Mouse (Mus musculus) brain, embryonic 14.5 days (tissue): ENCODE results near the gene Cd2bp2. TPM values are rescaled to one million over a fixed set of nuclear protein-coding genes. Genes with fewer than 3 reads are reported as not detected.

Experiments
- DNase-seq: peaks from one replicate; pipeline ENCODE4 v3.0.0-alpha.2; 2011; ENCODE audit warnings: low read depth
- CTCF ChIP-seq: fragments of 200-500 bp; IDR thresholded peaks from 2 replicates; pipeline ENCODE4 v1.5.1; 2012; ENCODE audit warnings: inconsistent platforms, mild to moderate bottlenecking, moderate library complexity, borderline replicate concordance; ENCODE audit not compliant: insufficient read depth, insufficient read length; ENCODE audit errors: extremely low read depth
- POLR2A ChIP-seq: fragments of 200-500 bp; IDR thresholded peaks from 2 replicates; pipeline ENCODE4 v1.6.1; 2012; ENCODE audit warnings: mild to moderate bottlenecking, inconsistent platforms, borderline replicate concordance; ENCODE audit not compliant: poor library complexity, insufficient read depth, insufficient read length, severe bottlenecking; ENCODE audit errors: extremely low read depth
- polyA plus RNA-seq: library from polyadenylated mRNA; depleted of rRNA; stranded (reverse); fragments of >200 nt; gene quantifications from 2 replicates; pipeline ENCODE4 v1.2.3, GENCODE M21; 2012; rRNA removed

Cd2bp2 gene
- polyA plus RNA-seq, 1 experiment, result 117 TPM

GRCm38 (mm10) chr7:127146267-127146603 is 49.6 kb downstream of the Cd2bp2 start:
- no peak for TF ChIP-seq CTCF
- no peak for TF ChIP-seq POLR2A
- no peak for DNase-seq

- no peak for TF ChIP-seq POLR2A
- no peak for TF ChIP-seq CTCF
- DNase-seq, result no peak
Measured at GRCm38 (mm10) chr7:127145387-127146266, 50.2 kb downstream of the Cd2bp2 start.

GRCm38 (mm10) chr7:127144412-127144811 is 51.4 kb downstream of the Cd2bp2 start:
- no peak for DNase-seq

GRCm38 (mm10) chr7:127142666-127143065 is 53.2 kb downstream of the Cd2bp2 start:
- TF ChIP-seq CTCF, result no peak
- no peak for TF ChIP-seq POLR2A
- no peak for DNase-seq

More at GRCm38 (mm10) chr7:127144412-127144811, 51.4 kb downstream of the Cd2bp2 start:
- TF ChIP-seq POLR2A, result no peak
- TF ChIP-seq CTCF, result no peak

GRCm38 (mm10) chr7:127142214-127142613 is 53.6 kb downstream of the Cd2bp2 start:
- TF ChIP-seq CTCF (no peak), POLR2A (no peak)
- no peak for DNase-seq

Other genes with a start within 250 kb of the Cd2bp2 start
- 21.0 and 21.2 TPM in 2 replicates for gene Asphd1, start 246.5 kb downstream of the Cd2bp2 start, polyA plus RNA-seq
- gene Sez6l2, start 245.5 kb downstream of the Cd2bp2 start, polyA plus RNA-seq, result 84.2 and 129 TPM in 2 replicates
- gene Cdipt, start 220.1 kb downstream of the Cd2bp2 start, polyA plus RNA-seq, result 153 and 166 TPM in 2 replicates
- gene Cdiptos, start 220.0 kb downstream of the Cd2bp2 start, polyA plus RNA-seq, result 0.59 and 1.0 TPM in 2 replicates
- gene Mvp, start 181.4 kb downstream of the Cd2bp2 start, polyA plus RNA-seq, result 3.5 and 4.3 TPM in 2 replicates
- gene Pagr1b, start 179.6 kb downstream of the Cd2bp2 start, polyA plus RNA-seq, result 1.0 and 1.2 TPM in 2 replicates
- gene Pagr1a, start 178.7 kb downstream of the Cd2bp2 start, polyA plus RNA-seq, result 13.0 and 24.4 TPM in 2 replicates
- 77.9 and 87.6 TPM in 2 replicates for gene Gm42742, start 175.0 kb downstream of the Cd2bp2 start, polyA plus RNA-seq
- gene Prrt2, start 174.8 kb downstream of the Cd2bp2 start, polyA plus RNA-seq, result 71.4 and 81.2 TPM in 2 replicates
- 350 and 352 TPM in 2 replicates for gene Maz, start 169.0 kb downstream of the Cd2bp2 start, polyA plus RNA-seq
- gene Kif22, start 153.6 kb downstream of the Cd2bp2 start, polyA plus RNA-seq, result 25.5 and 42.0 TPM in 2 replicates
- 0.21 TPM in 1 of 2 replicates, not detected in the other for gene Zg16, start 108.7 kb downstream of the Cd2bp2 start, polyA plus RNA-seq
- gene AI467606, start 104.7 kb downstream of the Cd2bp2 start, polyA plus RNA-seq, result 1.5 and 2.1 TPM in 2 replicates
- 0.75 and 0.76 TPM in 2 replicates for gene Qprt, start 73.8 kb downstream of the Cd2bp2 start, polyA plus RNA-seq
- gene Spn, start 58.2 kb downstream of the Cd2bp2 start, polyA plus RNA-seq, result 0.09 and 0.10 TPM in 2 replicates
- 54.2 and 66.1 TPM in 2 replicates for gene Tbc1d10b, start 12.4 kb upstream of the Cd2bp2 start, polyA plus RNA-seq
- 5.8 and 8.9 TPM in 2 replicates for gene Mylpf, start 12.8 kb upstream of the Cd2bp2 start, polyA plus RNA-seq
- 38.5 and 38.9 TPM in 2 replicates for gene Zfp553, start 37.0 kb upstream of the Cd2bp2 start, polyA plus RNA-seq
- 19.4 and 22.6 TPM in 2 replicates for gene Sept1, start 37.1 kb upstream of the Cd2bp2 start, polyA plus RNA-seq
- gene Zfp771, start 48.2 kb upstream of the Cd2bp2 start, polyA plus RNA-seq, result 88.1 and 118 TPM in 2 replicates
- gene Dctpp1, start 64.7 kb upstream of the Cd2bp2 start, polyA plus RNA-seq, result 82.3 and 131 TPM in 2 replicates
- gene Sephs2, start 78.0 kb upstream of the Cd2bp2 start, polyA plus RNA-seq, result 21.5 and 28.6 TPM in 2 replicates
- gene Itgal, start 100.2 kb upstream of the Cd2bp2 start, polyA plus RNA-seq, result 0.47 and 0.49 TPM in 2 replicates
- 44.6 and 50.5 TPM in 2 replicates for gene Zfp768, start 149.5 kb upstream of the Cd2bp2 start, polyA plus RNA-seq
- 7.6 and 7.8 TPM in 2 replicates for gene Zfp747, start 180.0 kb upstream of the Cd2bp2 start, polyA plus RNA-seq
- gene 9130019O22Rik, start 191.1 kb upstream of the Cd2bp2 start, polyA plus RNA-seq, result 4.5 and 4.9 TPM in 2 replicates
- 8.9 and 11.0 TPM in 2 replicates for gene E430018J23Rik, start 197.6 kb upstream of the Cd2bp2 start, polyA plus RNA-seq
- 4.4 and 5.5 TPM in 2 replicates for gene Zfp764, start 210.8 kb upstream of the Cd2bp2 start, polyA plus RNA-seq
- 21.0 and 28.2 TPM in 2 replicates for gene Zfp688, start 226.0 kb upstream of the Cd2bp2 start, polyA plus RNA-seq